Mouse (Mus musculus) heart, adult 8-10 months (tissue): ENCODE measurements around the gene Kdm4b. TPM values are rescaled to one million over a fixed set of nuclear protein-coding genes. Genes with fewer than 3 reads are reported as not detected.
A peak's percentile ranks its signal among the peaks of the same experiment; 100 is the strongest.

Source experiments
- DNase-seq: peaks from one replicate; pipeline ENCODE4 v3.0.0; 2022; ENCODE audit warnings: low spot score
- total RNA-seq, 4 experiments: library from RNA; stranded (reverse); gene quantifications; 2 replicates each; pipeline ENCODE4 v1.2.4; 2022

Gene Kdm4b
- 10 to 100 TPM; 29.0 to 34.4 (median 32.4) TPM for total RNA-seq

GRCm38 (mm10) chr17:56325450-56326152 lies at the start of gene Kdm4b:
Gene Kdm4b, plus strand, starts transcription at chr17:56326062.
- peak; percentile 99 for DNase-seq

- DNase-seq = peak; percentile 97
Observed at GRCm38 (mm10) chr17:56276643-56277566, 49.0 kb upstream of the Kdm4b start, which contains the start of gene Ticam1. Gene Ticam1, minus strand, starts transcription at chr17:56276786.

GRCm38 (mm10) chr17:56277567-56277893 lies 48.3 kb upstream of the Kdm4b start:
- DNase-seq = no peak

GRCm38 (mm10) chr17:56278340-56278739 lies 47.5 kb upstream of the Kdm4b start:
- no peak for DNase-seq

- DNase-seq = peak; percentile 51
Observed at GRCm38 (mm10) chr17:56279481-56280155, 46.2 kb upstream of the Kdm4b start.

- DNase-seq = no peak
Observed at GRCm38 (mm10) chr17:56281193-56281592, 44.7 kb upstream of the Kdm4b start.

- DNase-seq = no peak
Observed at GRCm38 (mm10) chr17:56282802-56283201, 43.1 kb upstream of the Kdm4b start.

GRCm38 (mm10) chr17:56283316-56283715 lies 42.5 kb upstream of the Kdm4b start:
- DNase-seq = no peak

GRCm38 (mm10) chr17:56285995-56286394 lies 39.9 kb upstream of the Kdm4b start:
- no peak for DNase-seq

GRCm38 (mm10) chr17:56287830-56288229 lies 38.0 kb upstream of the Kdm4b start:
- DNase-seq = no peak

- no peak for DNase-seq
Observed at GRCm38 (mm10) chr17:56288866-56289265, 37.0 kb upstream of the Kdm4b start.

- DNase-seq = peak; percentile 72
Observed at GRCm38 (mm10) chr17:56289371-56290331, 36.2 kb upstream of the Kdm4b start.

- peak; percentile 99 for DNase-seq
Observed at GRCm38 (mm10) chr17:56290388-56291170, 35.3 kb upstream of the Kdm4b start.

- DNase-seq = peak; percentile 94
Observed at GRCm38 (mm10) chr17:56291171-56291511, 34.7 kb upstream of the Kdm4b start.

GRCm38 (mm10) chr17:56291826-56292475 lies 33.9 kb upstream of the Kdm4b start:
- DNase-seq = no peak

GRCm38 (mm10) chr17:56292531-56293222 lies 33.2 kb upstream of the Kdm4b start, which contains the start of gene Plin3:
Gene Plin3, minus strand, starts transcription at chr17:56292873.
- DNase-seq = peak; percentile 59

- DNase-seq = no peak
Observed at GRCm38 (mm10) chr17:56293291-56293690, 32.6 kb upstream of the Kdm4b start.

GRCm38 (mm10) chr17:56294241-56294640 lies 31.6 kb upstream of the Kdm4b start:
- no peak for DNase-seq

- DNase-seq = no peak
Observed at GRCm38 (mm10) chr17:56296201-56296600, 29.7 kb upstream of the Kdm4b start.
